Mouse (Mus musculus): ENCODE results near the gene Pnp. TPM values are rescaled to one million over a fixed set of nuclear protein-coding genes. Genes with fewer than 3 reads are reported as not detected.
"Not testable (repeated sequence)": the region's sequence is repeated elsewhere in the genome, so short reads cannot be mapped to it uniquely, and the experiment has no call there.

The Pnp gene
- total RNA-seq, 2 experiments from 2014 or later = 15.2 to 17.3 TPM

GRCm38 (mm10) chr14:50927366-50927765, 3.5 kb upstream of the Pnp start:
- DNase-seq = no peak
- intact Hi-C loops (cut with DNase I) = loop anchor here (10.0 kb wide), 1 partner anchor 123 kb away; the partner anchor contains the start of genes Ccnb1ip1 and Parp2

- peak in 1 of 2 experiments; percentile 16 for DNase-seq
- intact Hi-C loops (cut with DNase I) = loop anchor here (2.0 to 10.0 kb wide), 3 partner anchors 15 to 132 kb away; partner anchors contain the start of genes Ccnb1ip1, Gm49342 and Parp2
Observed at GRCm38 (mm10) chr14:50929951-50930350, 931 bp upstream of the Pnp start.

- DNase-seq = peak in 1 of 2 experiments; percentile 47
- intact Hi-C loops (cut with DNase I) = loop anchor here (2.0 to 5.0 kb wide), 2 partner anchors 14 to 132 kb away; partner anchors contain the start of gene Gm49342
Observed at GRCm38 (mm10) chr14:50930377-50930753, 517 bp upstream of the Pnp start.

- intact Hi-C loops (cut with DNase I) = loop anchor here (2.0 to 5.0 kb wide), 2 partner anchors 13 to 131 kb away; partner anchors contain the start of gene Gm49342
- DNase-seq = peak in 1 of 2 experiments; percentile 9
Observed at GRCm38 (mm10) chr14:50931493-50932020, 675 bp downstream of the Pnp start.

- DNase-seq = no peak
- intact Hi-C loops (cut with DNase I) = no loop called here
Observed at GRCm38 (mm10) chr14:50936649-50937048, 5.8 kb downstream of the Pnp start.

GRCm38 (mm10) chr14:50938119-50938908, 7.4 kb downstream of the Pnp start:
- intact Hi-C loops (cut with DNase I) = no loop called here
- DNase-seq = no peak

GRCm38 (mm10) chr14:50938940-50939339, 8.1 kb downstream of the Pnp start:
- intact Hi-C loops (cut with DNase I) = no loop called here
- DNase-seq = no peak

GRCm38 (mm10) chr14:50943932-50944667, 13.2 kb downstream of the Pnp start, which contains the start of gene Gm49342:
Gene Gm49342, plus strand, starts transcription at chr14:50944517.
- DNase-seq = peak; percentile 97
- intact Hi-C loops (cut with DNase I) = loop anchor here (2.0 to 5.0 kb wide), 2 partner anchors 13 to 68 kb away; partner anchors contain the start of genes Pip4p1 and Pnp

- intact Hi-C loops (cut with DNase I) = loop anchor here (2.0 to 5.0 kb wide), 2 partner anchors 14 to 68 kb away; partner anchors contain the start of genes Pip4p1 and Pnp
- not testable (repeated sequence) for DNase-seq
Observed at GRCm38 (mm10) chr14:50944668-50945033, 13.8 kb downstream of the Pnp start.

GRCm38 (mm10) chr14:50945081-50945480, 14.2 kb downstream of the Pnp start:
- intact Hi-C loops (cut with DNase I) = loop anchor here (2.0 kb wide), 1 partner anchor 14 kb away; the partner anchor contains the start of genes Pip4p1 and Pnp
- DNase-seq = not testable (repeated sequence)

GRCm38 (mm10) chr14:50945526-50945925, 14.6 kb downstream of the Pnp start:
- intact Hi-C loops (cut with DNase I) = loop anchor here (2.0 kb wide), 1 partner anchor 15 kb away; the partner anchor contains the start of genes Pip4p1 and Pnp
- DNase-seq = not testable (repeated sequence)

GRCm38 (mm10) chr14:50955487-50955886, 24.6 kb downstream of the Pnp start:
- intact Hi-C loops (cut with DNase I) = loop anchor here (5.0 kb wide), 1 partner anchor 107 kb away; no protein-coding TSS in a partner anchor
- DNase-seq = peak in 1 of 2 experiments; percentile 13

GRCm38 (mm10) chr14:50955942-50956508, 25.1 kb downstream of the Pnp start, which contains the start of gene Pnp2:
Gene Pnp2, plus strand, starts transcription at chr14:50955992.
- intact Hi-C loops (cut with DNase I) = loop anchor here (5.0 kb wide), 1 partner anchor 106 kb away; no protein-coding TSS in a partner anchor
- peak; percentile 62 to 66 for DNase-seq

- DNase-seq = not testable (repeated sequence)
- intact Hi-C loops (cut with DNase I) = loop anchor here (5.0 kb wide), 1 partner anchor 106 kb away; no protein-coding TSS in a partner anchor
Observed at GRCm38 (mm10) chr14:50956724-50957123, 25.8 kb downstream of the Pnp start.

- intact Hi-C loops (cut with DNase I) = loop anchor here (5.0 kb wide), 1 partner anchor 105 kb away; no protein-coding TSS in a partner anchor
- not testable (repeated sequence) for DNase-seq
Observed at GRCm38 (mm10) chr14:50957146-50957545, 26.3 kb downstream of the Pnp start.

- intact Hi-C loops (cut with DNase I) = loop anchor here (5.0 kb wide), 1 partner anchor 104 kb away; no protein-coding TSS in a partner anchor
- DNase-seq = not testable (repeated sequence)
Observed at GRCm38 (mm10) chr14:50958289-50958995, 27.6 kb downstream of the Pnp start.

- DNase-seq = no peak
- intact Hi-C loops (cut with DNase I) = no loop called here
Observed at GRCm38 (mm10) chr14:50968216-50968980, 37.5 kb downstream of the Pnp start.

GRCm38 (mm10) chr14:50969041-50969440, 38.2 kb downstream of the Pnp start:
- intact Hi-C loops (cut with DNase I) = no loop called here
- DNase-seq = peak in 1 of 2 experiments; percentile 13
